Mouse (Mus musculus) kidney, embryonic 14.5 days (tissue): ENCODE measurements around the gene Map2k5. TPM values are rescaled to one million over a fixed set of nuclear protein-coding genes. Genes with fewer than 3 reads are reported as not detected.
A peak's percentile ranks its signal among the peaks of the same experiment; 100 is the strongest.

Experiments
- ATAC-seq: fragments of 200-750 bp; cut with Nextera tagmentation; 2 replicates; pipeline ENCODE4 v1.8.0; 2017; ENCODE audit warnings: moderate number of reproducible peaks, mild to moderate bottlenecking, moderate TSS enrichment, moderate library complexity; ENCODE audit not compliant: low FRiP score, low TSS enrichment
- H3K27ac ChIP-seq: fragments of 300-500 bp; sonication (generic); 2 replicates; pipeline ENCODE4 v1.5.1; 2014; ENCODE audit warnings: low read depth, mild to moderate bottlenecking, low read length, moderate library complexity, mixed read lengths
- H3K27me3 ChIP-seq: fragments of 300-500 bp; sonication (generic); 2 replicates; pipeline ENCODE4 v1.6.1; 2014; ENCODE audit warnings: mild to moderate bottlenecking, low read length; ENCODE audit not compliant: control insufficient read depth, insufficient read depth
- H3K36me3 ChIP-seq: fragments of 300-500 bp; sonication (generic); 2 replicates; pipeline ENCODE4 v1.6.1; 2014; ENCODE audit warnings: low read length, mixed read lengths; ENCODE audit not compliant: control insufficient read depth, insufficient read depth
- H3K4me1 ChIP-seq: fragments of 300-500 bp; sonication (generic); 2 replicates; pipeline ENCODE4 v1.6.1; 2014; ENCODE audit warnings: low read length, mixed read lengths; ENCODE audit not compliant: control insufficient read depth, insufficient read depth
- H3K4me2 ChIP-seq: fragments of 300-500 bp; sonication (generic); replicated peaks from 2 replicates; pipeline ENCODE4 v1.6.1; 2014; ENCODE audit warnings: low read depth, mild to moderate bottlenecking, low read length
- H3K4me3 ChIP-seq: fragments of 300-500 bp; sonication (generic); 2 replicates; pipeline ENCODE4 v1.5.1; 2014; ENCODE audit warnings: mild to moderate bottlenecking, low read length
- H3K9ac ChIP-seq: fragments of 300-500 bp; sonication (generic); 2 replicates; pipeline ENCODE4 v1.6.1; 2014; ENCODE audit warnings: low read depth, mild to moderate bottlenecking, low read length, moderate library complexity
- H3K9me3 ChIP-seq: fragments of 300-500 bp; sonication (generic); 2 replicates; pipeline ENCODE4 v1.6.1; 2016; ENCODE audit warnings: low read length; ENCODE audit not compliant: control insufficient read depth
- whole genome bisulfite sequencing: fragments of 180-500 bp; shearing (Covaris S2); extraction: QIAGEN DNeasy Blood & Tissue Kit; methylation state at CpG from one replicate; pipeline ENCODE4 v1.1.7; 2014; 5-methylcytosine and 5-hydroxymethylcytosine counted together
- polyA plus RNA-seq: library from polyadenylated mRNA; unstranded; fragments of >200 nt; fragmentation: Nextera tagmentation; extraction: Ambion mirVana; gene quantifications from 2 replicates; pipeline ENCODE4 v1.2.1, GENCODE M21; 2014

The Map2k5 gene
- polyA plus RNA-seq, 1 experiment from 2014 or later = 40.3 TPM

DNA sequence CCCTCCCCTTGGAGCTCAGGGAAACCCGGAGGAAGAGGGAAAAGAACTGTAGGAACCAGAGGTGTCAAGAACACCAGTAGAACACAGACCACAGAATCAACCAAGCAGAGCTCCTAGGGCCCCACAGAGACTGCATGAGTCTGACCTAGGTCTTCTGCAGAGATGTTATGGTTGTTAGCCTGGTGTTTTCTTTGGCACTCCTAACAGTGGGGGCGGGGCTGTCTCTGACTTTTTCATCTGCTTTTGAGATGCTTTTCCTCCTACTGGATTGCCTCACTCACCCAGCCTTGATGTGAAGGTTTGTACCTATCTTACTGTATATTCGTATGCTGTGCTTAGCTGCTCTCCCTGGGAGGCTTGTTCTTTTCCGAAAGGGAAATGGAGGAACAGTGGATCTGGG, 23.5 kb downstream of the Map2k5 start:
- H3K4me3 ChIP-seq = no peak overlapping the region
- WGBS = 57% methylated on average over 4 of the region's 4 CpGs
- H3K27me3 ChIP-seq = no peaks in the 10 kb centered on the region
- no peak overlapping the region for H3K9ac ChIP-seq
- no peaks in the 10 kb centered on the region for H3K9me3 ChIP-seq
- no peak overlapping the region for H3K27ac ChIP-seq
- peak; percentile 64; the same call in 1 of the 2 replicates for ATAC-seq
- no peaks in the 10 kb centered on the region for H3K36me3 ChIP-seq
- H3K4me1 ChIP-seq = peaks cover 5% of the 10 kb centered on the region; the same call in 1 of the 2 replicates
- no peak overlapping the region for H3K4me2 ChIP-seq

DNA sequence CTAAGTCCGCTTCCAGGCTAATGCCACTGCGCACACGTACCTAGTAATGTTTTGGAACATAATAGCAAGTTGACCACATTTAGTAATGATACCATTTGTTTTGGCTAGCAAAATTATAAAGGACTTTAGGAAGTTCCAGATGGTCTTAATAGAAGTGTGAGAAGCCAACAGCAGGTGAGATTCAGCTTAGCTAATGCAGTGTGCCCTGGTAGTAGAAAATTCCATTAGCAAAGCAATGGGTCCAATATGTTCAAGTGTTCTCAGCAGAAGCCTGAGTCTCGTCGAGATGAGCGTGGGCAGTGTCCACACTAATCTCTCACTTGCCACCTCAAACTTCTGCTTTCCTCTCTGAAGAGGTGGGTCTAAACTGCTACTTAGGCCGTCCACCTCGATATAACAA, 27.7 kb downstream of the Map2k5 start:
- Histone ChIP-seq H3K4me3 (no peak overlapping the region), H3K36me3 (no peaks in the 10 kb centered on the region), H3K9me3 (no peaks in the 10 kb centered on the region), H3K9ac (no peak overlapping the region), H3K4me2 (no peak overlapping the region), H3K4me1 (peaks cover 9% of the 10 kb centered on the region), H3K27ac (no peak overlapping the region), H3K27me3 (no peaks in the 10 kb centered on the region)
- WGBS = 94% methylated on average over 8 of the region's 8 CpGs
- ATAC-seq = no peak

DNA sequence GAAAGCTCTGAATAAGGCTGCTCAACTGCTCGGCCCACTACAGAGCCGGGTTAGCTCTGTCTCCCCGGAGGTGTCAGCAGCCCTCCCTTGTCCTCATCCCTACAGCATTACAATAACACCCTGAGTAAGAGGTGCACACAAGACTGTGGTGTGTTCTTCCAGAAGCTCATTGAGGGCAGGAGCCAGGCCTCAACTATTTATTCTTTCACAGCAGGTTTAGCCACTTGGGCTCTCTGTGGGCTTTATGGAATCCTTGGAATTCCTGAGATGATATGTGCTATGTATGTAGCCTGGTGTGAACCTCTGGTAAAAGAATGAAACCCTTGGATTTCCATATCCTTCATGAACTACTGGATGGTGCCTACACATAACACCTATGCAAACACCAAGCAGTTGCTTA, 28.5 kb downstream of the Map2k5 start:
- no peak overlapping the region for H3K4me2 ChIP-seq
- H3K4me1 ChIP-seq = peaks cover 9% of the 10 kb centered on the region
- no peak overlapping the region for H3K9ac ChIP-seq
- no peaks in the 10 kb centered on the region for H3K36me3 ChIP-seq
- H3K9me3 ChIP-seq = no peaks in the 10 kb centered on the region
- no peak overlapping the region for H3K27ac ChIP-seq
- no peak overlapping the region for H3K4me3 ChIP-seq
- WGBS = 74% methylated on average over 3 of the region's 3 CpGs
- no peaks in the 10 kb centered on the region for H3K27me3 ChIP-seq
- ATAC-seq = no peak

DNA sequence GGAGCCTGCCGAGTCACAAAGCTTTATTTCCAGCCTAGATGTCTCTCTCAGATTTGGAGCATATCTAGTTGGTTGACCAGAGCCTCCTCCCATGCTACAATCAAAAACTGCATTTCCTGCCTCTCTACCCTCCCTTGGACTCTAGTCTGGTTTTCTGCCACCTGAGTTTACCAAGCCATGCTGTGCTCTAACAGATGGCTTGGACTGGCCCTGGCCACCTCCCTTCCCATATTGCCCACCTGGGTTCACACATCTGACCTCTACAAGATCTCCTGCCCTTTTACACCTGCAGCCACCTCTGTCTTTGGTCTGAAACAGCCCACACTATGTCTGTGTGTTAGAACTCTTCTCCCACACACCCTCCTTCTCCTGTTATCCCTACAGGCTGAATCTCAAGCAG, 29.6 kb downstream of the Map2k5 start:
- Histone ChIP-seq H3K36me3 (no peaks in the 10 kb centered on the region), H3K4me1 (peaks cover 9% of the 10 kb centered on the region), H3K27ac (no peak overlapping the region), H3K4me3 (no peak overlapping the region), H3K27me3 (no peaks in the 10 kb centered on the region), H3K9me3 (no peaks in the 10 kb centered on the region), H3K9ac (no peak overlapping the region), H3K4me2 (no peak overlapping the region)
- ATAC-seq = no peak
- 83% methylated on average over 1 of the region's 1 CpGs for WGBS

DNA sequence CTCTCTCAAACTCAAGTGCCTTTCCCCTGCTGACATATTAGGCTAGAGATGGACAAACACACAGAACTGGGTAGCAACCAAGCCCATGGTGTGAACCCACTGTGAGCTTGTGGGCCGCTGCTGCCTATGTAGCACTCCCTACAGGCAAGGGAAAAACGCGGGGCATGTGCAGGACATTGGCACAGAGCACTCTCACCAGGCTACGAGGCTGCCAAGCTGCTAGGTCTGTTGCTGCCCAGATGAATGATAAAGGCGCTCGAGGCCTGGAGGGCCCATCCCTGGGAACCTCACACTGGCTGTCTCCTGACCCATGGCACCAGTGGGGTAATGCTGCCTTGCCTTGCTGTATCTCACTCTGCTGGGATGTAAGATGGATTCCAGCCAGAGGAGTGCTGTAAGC, 31.7 kb downstream of the Map2k5 start:
- 87% methylated on average over 6 of the region's 6 CpGs for WGBS
- no peak overlapping the region for H3K4me2 ChIP-seq
- peaks cover 12% of the 10 kb centered on the region for H3K4me1 ChIP-seq
- H3K27ac ChIP-seq = no peak overlapping the region
- 0 out of 2 replicates have a peak, but pooled peaks cover 4% of the 10 kb centered on the region for H3K36me3 ChIP-seq
- no peaks in the 10 kb centered on the region for H3K9me3 ChIP-seq
- H3K4me3 ChIP-seq = no peak overlapping the region
- H3K9ac ChIP-seq = no peak overlapping the region
- ATAC-seq = no peak
- H3K27me3 ChIP-seq = no peaks in the 10 kb centered on the region

DNA sequence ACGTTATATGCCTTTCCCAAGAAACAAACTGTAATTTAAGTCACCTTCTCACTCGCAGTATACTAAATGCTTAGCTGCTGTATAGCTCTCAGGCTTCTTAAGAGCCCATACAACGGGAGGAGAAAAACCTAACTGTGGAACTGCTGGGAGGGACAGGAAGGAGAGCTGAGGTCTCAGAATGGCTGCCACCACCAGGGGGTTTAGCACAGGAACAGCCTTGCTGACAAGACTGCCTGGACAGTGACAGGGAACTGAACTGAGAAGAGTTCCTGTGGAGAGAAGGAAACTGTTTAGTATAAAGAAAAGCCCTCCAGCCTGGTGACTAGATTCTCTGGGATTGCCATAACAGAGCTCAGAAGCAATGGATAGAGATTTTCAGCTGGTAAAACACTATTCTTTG, 35.9 kb downstream of the Map2k5 start:
- H3K4me3 ChIP-seq = no peak overlapping the region
- H3K4me1 ChIP-seq = peaks cover 15% of the 10 kb centered on the region
- no peak for ATAC-seq
- no peaks in the 10 kb centered on the region for H3K9me3 ChIP-seq
- no peak overlapping the region for H3K9ac ChIP-seq
- H3K27me3 ChIP-seq = no peaks in the 10 kb centered on the region
- H3K4me2 ChIP-seq = no peak overlapping the region
- no peak overlapping the region for H3K27ac ChIP-seq
- 47% methylated on average over 3 of the region's 3 CpGs for WGBS
- H3K36me3 ChIP-seq = peaks cover 14% of the 10 kb centered on the region

DNA sequence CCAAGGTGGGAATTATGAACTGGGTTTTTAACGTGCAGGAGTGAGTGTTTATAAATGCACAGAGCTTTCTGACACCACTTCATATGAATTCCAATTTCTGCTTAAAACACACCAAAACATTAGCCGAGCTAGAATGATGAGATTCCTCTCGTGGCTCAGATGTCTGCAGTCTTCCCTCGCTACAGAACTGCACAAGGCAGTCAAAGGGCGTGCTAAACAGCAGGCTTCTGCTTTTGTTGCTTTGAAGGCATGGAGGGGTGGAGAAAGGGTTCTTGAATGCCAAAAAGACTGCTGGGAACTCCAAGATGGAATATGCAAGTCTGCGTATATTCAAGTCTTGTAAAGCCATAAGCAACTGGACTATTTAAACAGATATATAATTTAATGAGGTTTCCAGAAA, 38.4 kb downstream of the Map2k5 start:
- Histone ChIP-seq H3K4me2 (no peak overlapping the region), H3K9me3 (no peaks in the 10 kb centered on the region), H3K4me1 (0 out of 2 replicates have a peak, but pooled peaks cover 5% of the 10 kb centered on the region), H3K27me3 (no peaks in the 10 kb centered on the region), H3K27ac (no peak overlapping the region), H3K4me3 (no peak overlapping the region), H3K36me3 (peaks cover 19% of the 10 kb centered on the region), H3K9ac (no peak overlapping the region)
- WGBS = 72% methylated on average over 6 of the region's 6 CpGs
- ATAC-seq = no peak

DNA sequence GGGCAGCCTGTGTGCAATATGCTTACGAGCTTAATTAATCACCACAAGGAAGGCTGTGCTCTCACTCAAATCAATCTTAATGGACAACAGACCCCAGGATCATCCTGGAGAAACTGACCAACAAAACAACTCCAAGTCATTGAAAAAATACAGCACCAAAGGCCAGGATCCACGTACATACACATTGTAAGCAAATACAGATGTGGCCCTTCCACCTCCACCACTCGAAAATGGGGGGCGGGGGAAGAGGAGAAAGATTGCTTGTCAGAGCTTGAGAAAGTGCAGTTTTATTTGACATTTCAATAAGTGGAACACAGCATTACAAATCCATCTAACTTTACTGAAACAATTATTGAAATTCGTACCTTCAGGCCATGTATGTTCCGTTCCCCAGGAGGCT, 39.0 kb downstream of the Map2k5 start:
- 74% methylated on average over 6 of the region's 6 CpGs for WGBS

DNA sequence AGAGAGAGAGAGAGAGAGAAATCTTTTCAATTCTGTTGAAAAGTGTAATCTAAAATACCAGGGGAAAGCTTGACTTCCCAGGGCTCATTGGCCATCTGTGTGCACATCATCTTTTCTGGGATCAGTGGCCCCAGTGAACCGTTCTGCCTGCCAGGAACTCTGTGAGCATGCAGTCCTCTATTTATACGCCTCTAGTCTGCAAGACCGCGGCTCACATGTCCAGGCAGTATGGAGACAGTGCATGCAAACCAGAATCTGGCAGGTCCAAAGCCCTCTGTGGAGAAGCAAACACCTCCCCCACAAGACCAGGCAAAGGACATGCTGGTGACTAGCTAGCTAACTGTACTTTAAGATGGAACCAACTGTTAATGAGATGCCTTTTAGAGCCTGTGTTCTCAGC, 41.9 kb downstream of the Map2k5 start:
- Histone ChIP-seq H3K9me3 (no peaks in the 10 kb centered on the region), H3K27me3 (no peaks in the 10 kb centered on the region), H3K4me3 (no peak overlapping the region), H3K9ac (no peak overlapping the region), H3K4me1 (0 out of 2 replicates have a peak, but pooled peaks cover 3% of the 10 kb centered on the region), H3K36me3 (peaks cover 23% of the 10 kb centered on the region), H3K27ac (no peak overlapping the region), H3K4me2 (no peak overlapping the region)
- 95% methylated on average over 4 of the region's 4 CpGs for WGBS
- ATAC-seq = no peak

More for the DNA sequence above, 39.0 kb downstream of the Map2k5 start:
- no peak for ATAC-seq
- no peaks in the 10 kb centered on the region for H3K9me3 ChIP-seq
- H3K4me2 ChIP-seq = no peak overlapping the region
- H3K4me3 ChIP-seq = no peak overlapping the region
- H3K9ac ChIP-seq = no peak overlapping the region
- H3K27me3 ChIP-seq = no peaks in the 10 kb centered on the region
- H3K36me3 ChIP-seq = peaks cover 23% of the 10 kb centered on the region
- 0 out of 2 replicates have a peak, but pooled peaks cover 5% of the 10 kb centered on the region for H3K4me1 ChIP-seq
- no peak overlapping the region for H3K27ac ChIP-seq
